Mouse (Mus musculus): ENCODE data around the gene Lpar1. TPM values are rescaled to one million over a fixed set of nuclear protein-coding genes. Genes with fewer than 3 reads are reported as not detected.

Gene Lpar1
- polyA plus RNA-seq, 1 experiment from 2014 or later, result 194 TPM

GRCm38 (mm10) chr4:58438654-58439053 is 115.0 kb downstream of the Lpar1 start:
- no peak for ATAC-seq (ENCODE audit: insufficient number of reproducible peaks, insufficient read depth, low FRiP score, low TSS enrichment)
- H3K4me3 ChIP-seq, result no peak overlapping the region
- no peak overlapping the region for H3K9ac ChIP-seq
- H3K4me1 ChIP-seq, result peaks cover 16% of the 10 kb centered on the region
- WGBS, result 45% methylated on average over 7 of the region's 7 CpGs
- H3K9me3 ChIP-seq, result no peaks in the 10 kb centered on the region
- H3K4me2 ChIP-seq (replicated peaks), result no peak overlapping the region
- peaks cover 29% of the 10 kb centered on the region for H3K36me3 ChIP-seq
- no peaks in the 10 kb centered on the region for H3K27me3 ChIP-seq
- 0 out of 2 replicates have a peak overlapping the region, but pooled peaks have one; percentile 17 for H3K27ac ChIP-seq

GRCm38 (mm10) chr4:58437271-58437670 is 116.4 kb downstream of the Lpar1 start:
- Histone ChIP-seq H3K4me2 (replicated peaks) (no peak overlapping the region), H3K36me3 (peaks cover 28% of the 10 kb centered on the region), H3K9me3 (no peaks in the 10 kb centered on the region), H3K27ac (no peak overlapping the region), H3K9ac (no peak overlapping the region), H3K4me1 (peaks cover 16% of the 10 kb centered on the region), H3K4me3 (no peak overlapping the region), H3K27me3 (no peaks in the 10 kb centered on the region)
- no peak for ATAC-seq (ENCODE audit: insufficient number of reproducible peaks, insufficient read depth, low FRiP score, low TSS enrichment)
- 82% methylated on average over 15 of the region's 15 CpGs for WGBS

- no peak for ATAC-seq (ENCODE audit: insufficient number of reproducible peaks, insufficient read depth, low FRiP score, low TSS enrichment)
- H3K9ac ChIP-seq, result no peak overlapping the region
- no peak overlapping the region for H3K4me3 ChIP-seq
- H3K4me1 ChIP-seq, result peaks cover 2% of the 10 kb centered on the region; the same call in 1 of the 2 replicates
- H3K9me3 ChIP-seq, result no peaks in the 10 kb centered on the region
- peak overlapping the region; percentile 20; the same call in 1 of the 2 replicates for H3K4me2 ChIP-seq (replicated peaks)
- H3K27ac ChIP-seq, result no peak overlapping the region
- no peaks in the 10 kb centered on the region for H3K36me3 ChIP-seq
- H3K27me3 ChIP-seq, result no peaks in the 10 kb centered on the region
- WGBS, result 19% methylated on average over 9 of the region's 9 CpGs
Measured at GRCm38 (mm10) chr4:58423276-58423930, 130.3 kb downstream of the Lpar1 start.

- Histone ChIP-seq H3K9me3 (no peaks in the 10 kb centered on the region), H3K4me1 (peaks cover 2% of the 10 kb centered on the region; the same call in 1 of the 2 replicates), H3K36me3 (no peaks in the 10 kb centered on the region), H3K4me2 (replicated peaks) (no peak overlapping the region), H3K27me3 (no peaks in the 10 kb centered on the region), H3K27ac (no peak overlapping the region), H3K4me3 (no peak overlapping the region), H3K9ac (no peak overlapping the region)
- 34% methylated on average over 5 of the region's 5 CpGs for WGBS
- no peak for ATAC-seq (ENCODE audit: insufficient number of reproducible peaks, insufficient read depth, low FRiP score, low TSS enrichment)
Measured at GRCm38 (mm10) chr4:58419225-58419624, 134.5 kb downstream of the Lpar1 start.

GRCm38 (mm10) chr4:58417319-58417718 is 136.4 kb downstream of the Lpar1 start:
- H3K9me3 ChIP-seq, result no peaks in the 10 kb centered on the region
- no peaks in the 10 kb centered on the region for H3K27me3 ChIP-seq
- no peak overlapping the region for H3K4me2 ChIP-seq (replicated peaks)
- ATAC-seq (ENCODE audit: insufficient number of reproducible peaks, insufficient read depth, low FRiP score, low TSS enrichment), result no peak
- no peaks in the 10 kb centered on the region for H3K4me1 ChIP-seq
- whole genome bisulfite sequencing, result 74% methylated on average over 4 of the region's 4 CpGs
- no peak overlapping the region for H3K4me3 ChIP-seq
- no peak overlapping the region for H3K27ac ChIP-seq
- no peaks in the 10 kb centered on the region for H3K36me3 ChIP-seq
- H3K9ac ChIP-seq, result no peak overlapping the region

GRCm38 (mm10) chr4:58415537-58415936 is 138.2 kb downstream of the Lpar1 start:
- H3K4me1 ChIP-seq, result no peaks in the 10 kb centered on the region
- no peak overlapping the region for H3K9ac ChIP-seq
- H3K36me3 ChIP-seq, result no peaks in the 10 kb centered on the region
- H3K9me3 ChIP-seq, result no peaks in the 10 kb centered on the region
- 91% methylated on average over 3 of the region's 3 CpGs for WGBS
- H3K4me3 ChIP-seq, result no peak overlapping the region
- no peak overlapping the region for H3K27ac ChIP-seq
- H3K4me2 ChIP-seq (replicated peaks), result no peak overlapping the region
- ATAC-seq (ENCODE audit: insufficient number of reproducible peaks, insufficient read depth, low FRiP score, low TSS enrichment), result no peak
- H3K27me3 ChIP-seq, result no peaks in the 10 kb centered on the region

GRCm38 (mm10) chr4:58413188-58414185 is 140.2 kb downstream of the Lpar1 start:
- Histone ChIP-seq H3K4me1 (no peaks in the 10 kb centered on the region), H3K4me3 (no peak overlapping the region), H3K27me3 (no peaks in the 10 kb centered on the region), H3K36me3 (no peaks in the 10 kb centered on the region), H3K27ac (no peak overlapping the region), H3K4me2 (replicated peaks) (no peak overlapping the region), H3K9ac (no peak overlapping the region), H3K9me3 (no peaks in the 10 kb centered on the region)
- WGBS, result 76% methylated on average over 13 of the region's 13 CpGs
- ATAC-seq (ENCODE audit: insufficient number of reproducible peaks, insufficient read depth, low FRiP score, low TSS enrichment), result no peak

- Histone ChIP-seq H3K4me3 (no peak overlapping the region), H3K36me3 (no peaks in the 10 kb centered on the region), H3K4me2 (replicated peaks) (no peak overlapping the region), H3K27ac (no peak overlapping the region), H3K27me3 (no peaks in the 10 kb centered on the region), H3K9me3 (no peaks in the 10 kb centered on the region), H3K4me1 (no peaks in the 10 kb centered on the region), H3K9ac (no peak overlapping the region)
- 82% methylated on average over 4 of the region's 4 CpGs for WGBS
- no peak for ATAC-seq (ENCODE audit: insufficient number of reproducible peaks, insufficient read depth, low FRiP score, low TSS enrichment)
Measured at GRCm38 (mm10) chr4:58401973-58402501, 151.7 kb downstream of the Lpar1 start.

GRCm38 (mm10) chr4:58400861-58401341 is 152.8 kb downstream of the Lpar1 start:
- ATAC-seq (ENCODE audit: insufficient number of reproducible peaks, insufficient read depth, low FRiP score, low TSS enrichment), result no peak
- H3K27me3 ChIP-seq, result no peaks in the 10 kb centered on the region
- no peak overlapping the region for H3K9ac ChIP-seq
- no peaks in the 10 kb centered on the region for H3K36me3 ChIP-seq
- no peaks in the 10 kb centered on the region for H3K4me1 ChIP-seq
- no peak overlapping the region for H3K4me2 ChIP-seq (replicated peaks)
- H3K9me3 ChIP-seq, result no peaks in the 10 kb centered on the region
- no peak overlapping the region for H3K27ac ChIP-seq
- WGBS, result 83% methylated on average over 12 of the region's 12 CpGs
- no peak overlapping the region for H3K4me3 ChIP-seq
